Mouse (Mus musculus) lung, postnatal 0 days (tissue): Measurements from ENCODE around the gene Palld.
A peak's percentile ranks its signal among the peaks of the same experiment; 100 is the strongest.

Experiments
- CTCF ChIP-seq: IDR thresholded peaks from 2 replicates; pipeline ENCODE4 v1.5.1; 2016; ENCODE audit warnings: antibody characterized with exemption, mild to moderate bottlenecking
- EP300 ChIP-seq: IDR thresholded peaks from 2 replicates; pipeline ENCODE4 v1.6.1; 2016; ENCODE audit warnings: antibody characterized with exemption, mild to moderate bottlenecking, control low read depth

GRCm38 (mm10) chr8:61539828-61540500 is 362.5 kb downstream of the Palld start:
- TF ChIP-seq CTCF (peak; percentile 100), EP300 (no peak)
